Mouse (Mus musculus): ENCODE data around the gene Prl2c5. TPM values are rescaled to one million over a fixed set of nuclear protein-coding genes. Genes with fewer than 3 reads are reported as not detected.
"Not testable (repeated sequence)": the region's sequence is repeated elsewhere in the genome, so short reads cannot be mapped to it uniquely, and the experiment has no call there.

Prl2c5 gene
- total RNA-seq (2021): not detected

GRCm38 (mm10) chr13:13182415-13182814 lies at the start of gene Prl2c5:
TSS of gene Prl2c5 (plus strand) at chr13:13182715.
- intact Hi-C loops (cut with DNase I); DNase-seq (ENCODE audit: low spot score in 2 of 2): not testable (repeated sequence)

- DNase-seq (ENCODE audit: low spot score in 2 of 2); intact Hi-C loops (cut with DNase I): not testable (repeated sequence)
Observed at GRCm38 (mm10) chr13:13162777-13163485, 19.6 kb upstream of the Prl2c5 start.

GRCm38 (mm10) chr13:13168631-13169030 lies 13.9 kb upstream of the Prl2c5 start:
- DNase-seq (ENCODE audit: low spot score in 2 of 2); intact Hi-C loops (cut with DNase I): not testable (repeated sequence)

- intact Hi-C loops (cut with DNase I); DNase-seq (ENCODE audit: low spot score in 2 of 2): not testable (repeated sequence)
Observed at GRCm38 (mm10) chr13:13173616-13174136, 8.8 kb upstream of the Prl2c5 start.

GRCm38 (mm10) chr13:13175736-13176135 lies 6.8 kb upstream of the Prl2c5 start:
- DNase-seq (ENCODE audit: low spot score in 2 of 2); intact Hi-C loops (cut with DNase I): not testable (repeated sequence)

- intact Hi-C loops (cut with DNase I); DNase-seq (ENCODE audit: low spot score in 2 of 2): not testable (repeated sequence)
Observed at GRCm38 (mm10) chr13:13211168-13211567, 28.7 kb downstream of the Prl2c5 start.

- intact Hi-C loops (cut with DNase I); DNase-seq (ENCODE audit: low spot score in 2 of 2): not testable (repeated sequence)
Observed at GRCm38 (mm10) chr13:13216363-13216762, 33.8 kb downstream of the Prl2c5 start.

GRCm38 (mm10) chr13:13220231-13220630 lies 37.7 kb downstream of the Prl2c5 start:
- intact Hi-C loops (cut with DNase I); DNase-seq (ENCODE audit: low spot score in 2 of 2): not testable (repeated sequence)

- peak; percentile 32 to 47 for DNase-seq (ENCODE audit: low spot score in 2 of 2)
- intact Hi-C loops (cut with DNase I): loop anchor here (5.0 kb wide), 1 partner anchor 180 kb away; no protein-coding TSS in a partner anchor
Observed at GRCm38 (mm10) chr13:13237456-13237855, 54.9 kb downstream of the Prl2c5 start.

Other genes starting within 250 kb of the Prl2c5 start
- not detected for gene Prl2c2, start 177.3 kb upstream of the Prl2c5 start, total RNA-seq (2021)
- gene Gpr137b, start 211.3 kb downstream of the Prl2c5 start, total RNA-seq (2021): 10 to 100 TPM; 15.9 to 22.4 TPM